In genomic region chr17:78245444-78245843, GRCm38 (mm10) we compare ENCODE assay signal across 12 mouse cellular contexts. TPM values are rescaled to one million over a fixed set of nuclear protein-coding genes. Genes with fewer than 3 reads are reported as not detected.
A peak's percentile ranks its signal among the peaks of the same experiment; 100 is the strongest.
DNase-seq lines count a peak whose midpoint lies in the region; ATAC-seq lines count a peak whose summit lies in the region.
"Had no signal": no experiment of that assay in that cellular context is flagged by ENCODE, and none has a peak within 500 bp of the region (broad histone marks: within the 10 kb centered on the region; RNA-seq: fewer than 3 reads in every experiment).

No protein-coding gene starts in this region.

- no peak overlapping the region for H3K9ac ChIP-seq in hindbrain, embryonic 16.5 days (ENCODE audit: low read depth, low read length)
- no peak overlapping the region for H3K9ac ChIP-seq in hindbrain, embryonic 14.5 days
- H3K9ac ChIP-seq in liver, embryonic 13.5 days: no peak overlapping the region
- H3K9ac ChIP-seq: midbrain, embryonic 12.5 days had no signal

- no peaks in the 10 kb centered on the region for H3K27me3 ChIP-seq in hindbrain, embryonic 16.5 days (replicated peaks; ENCODE audit: control insufficient read depth, insufficient read depth, low read length)
- H3K27me3 ChIP-seq in hindbrain, embryonic 14.5 days (ENCODE audit: control insufficient read depth, insufficient read depth, low read length): no peaks in the 10 kb centered on the region
- no peaks in the 10 kb centered on the region for H3K27me3 ChIP-seq in liver, embryonic 13.5 days
- H3K27me3 ChIP-seq: midbrain, embryonic 12.5 days had no signal

- H3K27ac ChIP-seq in hindbrain, embryonic 16.5 days (ENCODE audit: low read depth, low read length): no peak overlapping the region
- no peak overlapping the region for H3K27ac ChIP-seq in hindbrain, embryonic 14.5 days
- H3K27ac ChIP-seq in liver, embryonic 13.5 days: peak overlapping the region; percentile 4; the same call in 1 of the 2 replicates
- H3K27ac ChIP-seq: midbrain, embryonic 12.5 days had no signal

- no peak overlapping the region for H3K4me2 ChIP-seq in hindbrain, embryonic 16.5 days (ENCODE audit: low read length)
- no peak overlapping the region for H3K4me2 ChIP-seq in hindbrain, embryonic 14.5 days (replicated peaks)
- H3K4me2 ChIP-seq in liver, embryonic 13.5 days: peak overlapping the region; percentile 35
- H3K4me2 ChIP-seq: midbrain, embryonic 12.5 days had no signal

- ATAC-seq in hindbrain, embryonic 16.5 days: peak; percentile 18; the same call in 1 of the 2 replicates
- no peak for ATAC-seq in hindbrain, embryonic 14.5 days (ENCODE audit: low FRiP score)
- no peak for ATAC-seq in liver, embryonic 13.5 days (ENCODE audit: low read depth)

- 64% methylated on average over 4 of the region's 4 CpGs for WGBS in hindbrain, embryonic 16.5 days
- WGBS in hindbrain, embryonic 14.5 days: 71% methylated on average over 4 of the region's 4 CpGs
- 31% methylated on average over 4 of the region's 4 CpGs for WGBS in liver, embryonic 13.5 days (ENCODE audit: insufficient replicate concordance)

- H3K9me3 ChIP-seq in hindbrain, embryonic 16.5 days (ENCODE audit: control insufficient read depth, low read length): no peaks in the 10 kb centered on the region
- H3K9me3 ChIP-seq in hindbrain, embryonic 14.5 days (ENCODE audit: control insufficient read depth, low read length): no peaks in the 10 kb centered on the region
- no peaks in the 10 kb centered on the region for H3K9me3 ChIP-seq in liver, embryonic 13.5 days (replicated peaks)
- H3K9me3 ChIP-seq: midbrain, embryonic 12.5 days had no signal

- H3K4me1 ChIP-seq in hindbrain, embryonic 16.5 days (ENCODE audit: control insufficient read depth, insufficient read depth, low read depth, low read length): peaks cover 4% of the 10 kb centered on the region
- peaks cover 8% of the 10 kb centered on the region for H3K4me1 ChIP-seq in hindbrain, embryonic 14.5 days (replicated peaks; ENCODE audit: control insufficient read depth, insufficient read depth, low read length)
- H3K4me1 ChIP-seq in liver, embryonic 13.5 days (replicated peaks): peaks cover 53% of the 10 kb centered on the region

- no peak for DNase-seq in hindbrain, embryonic 14.5 days (ENCODE audit: low spot score)
- DNase-seq in thymus, postnatal 14 days: peak; percentile 11
- no peak for DNase-seq in thymus, postnatal 4 days
- no peak for DNase-seq in liver, embryonic 13.5 days
- no peak for DNase-seq in cerebellum, adult 9-10 months
- no peak for DNase-seq in spleen, postnatal 14 days (ENCODE audit: low spot score in 2 of 2)
- DNase-seq in layer of hippocampus, adult 11-12 months (ENCODE audit: low spot score): no peak
- DNase-seq: adrenal gland, postnatal 10 days; cerebellum, postnatal 14 days; left cerebral cortex, postnatal 4 days had no signal

- 0 out of 2 replicates have a peak, but pooled peaks cover 1% of the 10 kb centered on the region for H3K36me3 ChIP-seq in hindbrain, embryonic 16.5 days (ENCODE audit: control insufficient read depth, insufficient read depth, low read length)
- H3K36me3 ChIP-seq in hindbrain, embryonic 14.5 days (replicated peaks; ENCODE audit: control insufficient read depth, insufficient read depth): no peaks in the 10 kb centered on the region
- no peaks in the 10 kb centered on the region for H3K36me3 ChIP-seq in liver, embryonic 13.5 days
- H3K36me3 ChIP-seq: midbrain, embryonic 12.5 days had no signal

- H3K4me3 ChIP-seq in hindbrain, embryonic 16.5 days (ENCODE audit: low read length): no peak overlapping the region
- no peak overlapping the region for H3K4me3 ChIP-seq in hindbrain, embryonic 14.5 days (replicated peaks; ENCODE audit: low read length)
- no peak overlapping the region for H3K4me3 ChIP-seq in liver, embryonic 13.5 days (replicated peaks)
- H3K4me3 ChIP-seq: midbrain, embryonic 12.5 days had no signal

RNA-seq across cellular contexts. Expression of gene Crim1, which starts 45.4 kb away (rescaled TPM):
- polyA plus RNA-seq in hindbrain, embryonic 16.5 days (2015; fragmentation: Nextera tagmentation; extraction: Ambion mirVana): 12.6 and 13.4 TPM in 2 replicates
- 17.2 and 18.7 TPM in 2 replicates for polyA plus RNA-seq in hindbrain, embryonic 14.5 days (2014; fragmentation: Nextera tagmentation; extraction: Ambion mirVana)
- polyA plus RNA-seq in liver, embryonic 13.5 days (2015; fragmentation: Nextera tagmentation; extraction: Ambion mirVana): 0.56 and 0.82 TPM in 2 replicates
